ENCODE assay signal across 8 mouse cellular contexts in the genomic region with DNA sequence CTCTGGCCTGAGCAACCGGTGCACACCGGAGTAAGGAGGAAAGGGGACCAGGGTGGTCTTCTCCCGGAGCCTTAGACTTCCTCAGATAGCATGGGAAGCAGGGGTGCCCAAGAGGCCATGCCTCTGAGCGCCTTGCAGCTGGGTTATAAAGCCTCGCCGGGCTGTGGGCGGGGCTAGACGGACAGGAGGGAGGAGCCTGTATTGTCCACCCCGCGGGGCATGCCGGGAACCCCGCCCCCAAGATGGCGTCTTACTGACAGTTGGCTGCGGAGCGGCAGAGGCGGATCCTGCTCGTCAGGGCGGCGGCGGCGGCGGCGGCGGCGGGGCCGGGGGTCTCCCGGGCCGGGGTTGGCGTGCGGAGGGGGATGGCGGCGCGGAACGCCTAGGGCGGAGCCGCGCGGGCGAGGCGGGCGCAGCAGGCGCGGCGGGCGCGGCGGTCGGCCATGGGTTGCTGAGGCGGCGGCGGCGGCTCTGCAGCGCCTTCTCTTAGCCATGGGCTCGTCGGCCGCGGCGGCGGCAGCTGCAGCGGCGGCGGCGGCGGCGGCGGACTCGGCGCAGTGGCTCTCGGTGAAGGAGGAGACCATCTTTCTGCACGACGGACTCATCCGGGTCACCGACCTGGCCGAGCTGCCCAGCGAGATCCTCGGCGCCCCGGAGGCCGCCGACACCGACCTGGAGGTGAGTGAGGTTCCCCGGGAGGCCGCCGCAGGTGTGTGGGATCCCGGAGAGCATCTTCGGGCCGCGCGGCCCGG. TPM values are rescaled to one million over a fixed set of nuclear protein-coding genes. Genes with fewer than 3 reads are reported as not detected.
DNase-seq lines count a peak whose midpoint lies in the region; ATAC-seq and TF ChIP-seq lines count a peak whose summit lies in the region.

A gene (plus strand): TSS at position 240 of the 752 bp plus-strand sequence.

- H3K4me3 ChIP-seq in G1E (ENCODE audit: low read depth, low read length) = peak within 1 kb of the TSS; percentile 88
- H3K4me3 ChIP-seq in forebrain, postnatal 0 days (ENCODE audit: low read depth, low read length) = peak within 1 kb of the TSS; percentile 74
- H3K4me3 ChIP-seq in lung, embryonic 15.5 days = peak within 1 kb of the TSS; percentile 100

- no peak for TF ChIP-seq CTCF in G1E (IDR thresholded peaks at IDR 0.05; ENCODE audit: low read depth, low read length)
- no peak for TF ChIP-seq CTCF in forebrain, postnatal 0 days (IDR thresholded peaks at IDR 0.05; ENCODE audit: low read depth)

- H3K36me3 ChIP-seq in G1E (replicated peaks) = peaks cover 5% of the 10 kb centered on the region
- H3K36me3 ChIP-seq in forebrain, postnatal 0 days (ENCODE audit: insufficient read depth) = no peaks in the 10 kb centered on the region
- no peaks in the 10 kb centered on the region for H3K36me3 ChIP-seq in lung, embryonic 15.5 days

- H3K9me3 ChIP-seq in G1E (replicated peaks) = no peaks in the 10 kb centered on the region
- H3K9me3 ChIP-seq in forebrain, postnatal 0 days (ENCODE audit: low read length) = no peaks in the 10 kb centered on the region
- no peaks in the 10 kb centered on the region for H3K9me3 ChIP-seq in lung, embryonic 15.5 days

- DNase-seq in G1E (ENCODE audit: low spot score) = peak; percentile 69
- DNase-seq in cerebellum, adult 18-20 months = peak; percentile 95 to 98
- DNase-seq in forebrain, postnatal 0 days = peak; percentile 95
- peak; percentile 99 for DNase-seq in heart, postnatal 4 days
- DNase-seq in layer of hippocampus, adult 8-10 months (ENCODE audit: low spot score in 2 of 2) = peak; percentile 90 to 94
- DNase-seq in ovary, adult 18-20 months (ENCODE audit: low spot score) = peak; percentile 91
- DNase-seq in thymus, postnatal 0 days (ENCODE audit: low spot score) = peak; percentile 96

- H3K27me3 ChIP-seq in G1E (ENCODE audit: insufficient read depth, low read length) = no peaks in the 10 kb centered on the region
- H3K27me3 ChIP-seq in forebrain, postnatal 0 days (ENCODE audit: insufficient read depth, low read length) = no peaks in the 10 kb centered on the region
- H3K27me3 ChIP-seq in lung, embryonic 15.5 days = no peaks in the 10 kb centered on the region

- H3K4me2 ChIP-seq in forebrain, postnatal 0 days (ENCODE audit: low read depth) = peak within 1 kb of the TSS; percentile 55
- H3K4me2 ChIP-seq in lung, embryonic 15.5 days = peak within 1 kb of the TSS; percentile 76

- peak within 1 kb of the TSS; percentile 94 for H3K9ac ChIP-seq in forebrain, postnatal 0 days
- peak within 1 kb of the TSS; percentile 82 for H3K9ac ChIP-seq in lung, embryonic 15.5 days

- peak within 1 kb of the TSS; percentile 95 for H3K27ac ChIP-seq in forebrain, postnatal 0 days (ENCODE audit: low read depth, low read length)
- peak within 1 kb of the TSS; percentile 86 for H3K27ac ChIP-seq in lung, embryonic 15.5 days

- ATAC-seq in G1E (ENCODE audit: extremely low read depth, insufficient number of reproducible peaks, low FRiP score, poor library complexity, severe bottlenecking) = peak; percentile 58
- peak; percentile 89 for ATAC-seq in forebrain, postnatal 0 days
- ATAC-seq in lung, embryonic 15.5 days (ENCODE audit: borderline replicate concordance, extremely low read depth, low FRiP score, low TSS enrichment) = peak; percentile 92

- peaks cover 41% of the 10 kb centered on the region for H3K4me1 ChIP-seq in G1E (ENCODE audit: insufficient read depth, low read depth, low read length)
- peaks cover 8% of the 10 kb centered on the region for H3K4me1 ChIP-seq in forebrain, postnatal 0 days (ENCODE audit: insufficient read depth)
- H3K4me1 ChIP-seq in lung, embryonic 15.5 days = peaks cover 11% of the 10 kb centered on the region

- WGBS in forebrain, postnatal 0 days = under 1% methylated on average over 48 of the region's 90 CpGs
- under 1% methylated on average over 63 of the region's 90 CpGs for WGBS in lung, embryonic 15.5 days

RNA-seq across cellular contexts. Expression of the gene that starts here (rescaled TPM):
- total RNA-seq in G1E (2014; fragmentation: Nextera tagmentation) = 83.9 and 177 TPM in 2 replicates
- 19.6 and 22.8 TPM in 2 replicates for total RNA-seq in G1E (2017)
- 16.4 and 22.8 TPM in 2 replicates for polyA plus RNA-seq in G1E (2012)
- 75.6 and 107 TPM in 2 replicates for total RNA-seq in forebrain, postnatal 0 days (2014; rRNA removed)
- polyA plus RNA-seq in forebrain, postnatal 0 days (2015; fragmentation: Nextera tagmentation; extraction: Ambion mirVana) = 8.3 and 14.0 TPM in 2 replicates
- total RNA-seq in heart, postnatal 4 days (2021) = 10 to 100 TPM; 22.7 to 25.8 TPM
- 100 to 1,000 TPM; 147 to 191 (median 153) TPM for total RNA-seq in layer of hippocampus, adult 8-10 months (2022)
- 4.4 and 4.7 TPM in 2 replicates for polyA plus RNA-seq in lung, embryonic 15.5 days (2015; fragmentation: Nextera tagmentation; extraction: Ambion mirVana)
- 4.3 and 4.9 TPM in 2 replicates for polyA plus RNA-seq in thymus, postnatal 0 days (2015; fragmentation: Nextera tagmentation; extraction: Ambion mirVana)

Comparison
In these comparisons a context has a peak if more than half of its experiments do, and no peak if none do; other contexts are left out.
1. Peak in every context shown above with its lines: DNase-seq, ATAC-seq, H3K4me3 ChIP-seq and H3K27ac ChIP-seq.